Mouse (Mus musculus) liver, embryonic 18 days (tissue): ENCODE results near the gene Mrpl28. TPM values are rescaled to one million over a fixed set of nuclear protein-coding genes. Genes with fewer than 3 reads are reported as not detected.

Experiments used
- polyA plus RNA-seq: library from polyadenylated mRNA; depleted of rRNA; stranded (reverse); fragments of >200 nt; gene quantifications from 2 replicates; pipeline ENCODE4 v1.2.3, GENCODE M21; 2012; rRNA removed

Mrpl28 gene
- polyA plus RNA-seq = 49.0 and 50.7 TPM in 2 replicates

DNA sequence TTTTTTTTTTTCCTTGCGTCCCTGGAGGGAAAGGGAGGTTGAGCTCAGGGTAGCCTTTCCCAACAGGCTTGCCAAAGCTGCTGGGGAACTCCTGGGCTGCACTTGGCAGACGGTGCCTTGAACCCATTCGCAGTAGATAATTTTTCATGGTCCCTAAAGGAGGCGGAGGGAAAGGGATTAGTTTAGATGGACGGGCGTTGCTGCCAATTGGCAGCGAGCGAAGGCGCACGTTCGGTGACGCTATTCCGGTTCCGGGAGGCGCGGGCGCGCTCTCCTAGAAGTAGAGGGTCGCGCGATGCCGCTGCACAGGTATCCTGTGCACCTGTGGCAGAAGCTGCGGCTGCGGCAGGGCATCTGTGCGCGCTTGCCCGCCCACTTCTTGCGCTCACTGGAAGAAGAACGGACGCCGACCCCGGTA lies at the start of gene Mrpl28:
Gene Mrpl28 (plus strand): TSS at position 234 of the 418 bp plus-strand sequence.

DNA sequence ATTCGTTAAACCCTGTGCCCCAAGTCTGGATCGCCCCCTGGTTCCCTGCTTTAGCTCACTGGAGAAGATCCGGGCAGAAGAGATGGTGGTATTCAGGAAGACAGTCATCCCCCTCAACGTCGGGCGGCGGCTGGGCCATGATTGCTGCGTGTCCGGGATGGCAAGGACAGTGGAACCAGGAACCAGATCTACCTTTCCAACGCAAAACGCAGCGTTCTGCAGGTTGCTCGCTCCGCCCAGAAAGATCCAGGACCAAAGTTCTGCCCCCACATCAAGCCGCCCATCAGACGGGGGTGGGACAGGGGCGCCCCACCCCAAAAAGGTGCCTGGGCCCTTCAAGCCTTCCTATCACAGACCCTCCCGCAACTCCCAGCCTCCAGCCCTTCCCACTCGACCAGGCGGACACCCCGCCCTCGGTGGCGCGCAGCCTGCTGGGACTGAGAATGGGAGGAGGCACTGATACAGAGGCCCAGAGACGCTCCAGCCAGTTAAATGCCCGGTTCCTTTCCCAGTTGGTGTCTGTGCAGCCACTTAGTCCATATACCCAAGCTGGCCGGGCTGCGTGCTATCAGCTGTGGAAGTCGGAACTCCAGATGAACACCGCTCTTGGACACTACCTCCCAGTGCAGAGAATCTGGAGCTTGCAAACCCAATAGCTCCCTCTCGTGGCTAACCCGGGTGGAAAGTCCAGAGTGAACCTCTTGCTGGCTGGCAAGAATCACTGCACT lies 33.2 kb upstream of the Mrpl28 start, which contains the start of gene Decr2:
Gene Decr2 (minus strand): TSS at position 433 of the 728 bp plus-strand sequence.

DNA sequence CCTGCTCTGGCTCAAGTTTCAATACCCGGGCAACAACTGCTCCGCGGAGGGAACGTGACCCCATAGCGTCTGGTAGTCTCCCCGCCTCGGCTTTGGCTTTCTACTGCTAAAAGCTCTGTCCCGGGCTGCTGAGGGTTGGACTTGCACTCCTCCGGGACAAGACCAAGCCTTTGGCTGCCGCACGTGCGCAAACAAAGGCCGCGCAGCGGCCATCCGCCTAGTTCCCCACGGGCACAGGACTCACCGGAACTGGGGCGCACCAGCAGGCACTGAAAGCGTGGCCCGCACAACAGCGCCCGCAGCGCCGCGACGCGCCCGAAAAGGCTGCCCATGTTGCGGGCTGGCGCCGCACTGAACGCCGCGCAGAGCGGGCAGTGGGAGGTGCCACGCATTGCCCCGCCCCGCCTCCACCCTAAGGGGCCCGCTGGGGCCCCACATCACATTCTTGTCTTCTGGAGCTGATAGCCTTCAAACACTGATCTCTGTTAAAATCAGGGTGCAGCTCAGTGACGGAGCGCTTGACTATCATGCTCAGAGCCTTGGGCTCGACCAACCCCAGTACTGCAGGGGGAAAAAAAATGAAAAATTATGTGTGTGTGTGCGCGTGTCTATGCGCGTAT lies 28.1 kb upstream of the Mrpl28 start, which contains the start of gene Nme4:
Gene Nme4 (minus strand): TSS at position 482 of the 620 bp plus-strand sequence.

GRCm38 (mm10) chr17:26113181-26113948 lies 9.9 kb upstream of the Mrpl28 start, which contains the start of gene Tmem8:
Tmem8 (plus strand) TSS chr17:26113299.

GRCm38 (mm10) chr17:26138239-26138836 lies 15.0 kb downstream of the Mrpl28 start, which contains the start of gene Axin1:
Axin1 (plus strand) TSS chr17:26138688.

Other genes starting within 250 kb of the Mrpl28 start
- gene Mettl26, start 248.4 kb upstream of the Mrpl28 start, polyA plus RNA-seq = 61.8 and 63.8 TPM in 2 replicates
- gene Wfikkn1, start 242.6 kb upstream of the Mrpl28 start, polyA plus RNA-seq = 0.13 and 0.16 TPM in 2 replicates
- gene Rab40c, start 203.8 kb upstream of the Mrpl28 start, polyA plus RNA-seq = 8.7 and 11.1 TPM in 2 replicates
- gene Pigq, start 178.6 kb upstream of the Mrpl28 start, polyA plus RNA-seq = 123 and 127 TPM in 2 replicates
- 2.6 and 3.4 TPM in 2 replicates for gene Nhlrc4, start 178.5 kb upstream of the Mrpl28 start, polyA plus RNA-seq
- 0.03 and 0.04 TPM in 2 replicates for gene A930017K11Rik, start 170.9 kb upstream of the Mrpl28 start, polyA plus RNA-seq
- 5.2 and 6.5 TPM in 2 replicates for gene Capn15, start 137.7 kb upstream of the Mrpl28 start, polyA plus RNA-seq
- 4.6 and 4.8 TPM in 2 replicates for gene Rab11fip3, start 53.9 kb upstream of the Mrpl28 start, polyA plus RNA-seq
- gene Decr2, start 33.2 kb upstream of the Mrpl28 start, polyA plus RNA-seq = 55.4 and 64.8 TPM in 2 replicates
- 22.5 and 23.4 TPM in 2 replicates for gene Nme4, start 27.9 kb upstream of the Mrpl28 start, polyA plus RNA-seq
- 5.3 and 5.6 TPM in 2 replicates for gene Tmem8, start 10.2 kb upstream of the Mrpl28 start, polyA plus RNA-seq
- gene Axin1, start 15.2 kb downstream of the Mrpl28 start, polyA plus RNA-seq = 6.6 and 7.6 TPM in 2 replicates
- 5.9 and 6.1 TPM in 2 replicates for gene Pdia2, start 75.6 kb downstream of the Mrpl28 start, polyA plus RNA-seq
- gene Rgs11, start 79.5 kb downstream of the Mrpl28 start, polyA plus RNA-seq = 0.50 and 0.55 TPM in 2 replicates
- 3.7 and 3.9 TPM in 2 replicates for gene Arhgdig, start 84.3 kb downstream of the Mrpl28 start, polyA plus RNA-seq
- gene Fam234a, start 120.7 kb downstream of the Mrpl28 start, polyA plus RNA-seq = 11.9 and 13.0 TPM in 2 replicates
- 18.0 and 21.9 TPM in 2 replicates for gene Luc7l, start 129.4 kb downstream of the Mrpl28 start, polyA plus RNA-seq